Mouse (Mus musculus) E14TG2a.4 (cell line): Measurements from ENCODE around the gene Aass.

ENCODE experiments used
- CTCF ChIP-seq: conservative IDR thresholded peaks from 2 replicates; pipeline ENCODE4 v1.5.1; 2014; ENCODE audit warnings: low read length
- NANOG ChIP-seq: IDR thresholded peaks from 2 replicates; pipeline ENCODE4 v1.6.1; 2014; ENCODE audit warnings: borderline replicate concordance, low read length, mixed read lengths
- POU5F1 ChIP-seq: IDR thresholded peaks from 2 replicates; pipeline ENCODE4 v1.6.1; 2014; ENCODE audit warnings: low read length, borderline replicate concordance

DNA sequence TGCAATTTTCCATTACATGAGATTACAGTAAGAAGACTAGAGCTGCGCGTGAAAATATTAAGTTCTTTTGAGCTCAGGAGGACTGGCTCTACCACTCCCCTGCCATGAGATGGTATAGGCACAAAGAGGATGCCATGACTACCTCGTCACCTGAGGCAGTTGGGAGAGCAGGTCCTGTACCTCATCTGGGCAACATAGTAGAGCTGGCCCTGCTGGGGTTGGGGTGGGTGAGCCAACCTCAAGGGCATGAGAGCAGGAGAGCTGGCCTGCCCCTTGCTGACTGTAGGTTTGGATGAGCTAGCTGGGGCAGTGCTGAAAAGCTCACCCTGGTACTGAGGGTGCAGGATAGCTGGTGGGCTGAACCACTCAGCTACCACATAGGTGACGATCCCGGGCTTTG lies 77.1 kb downstream of the Aass start:
- no peak for TF ChIP-seq CTCF
- TF ChIP-seq POU5F1, result no peak
- TF ChIP-seq NANOG, result no peak
